Comparison of ENCODE assay signal across 13 mouse cellular contexts in genomic region chr2:93964494-93965160, GRCm38 (mm10). TPM values are rescaled to one million over a fixed set of nuclear protein-coding genes. Genes with fewer than 3 reads are reported as not detected.
DNase-seq lines count a peak whose midpoint lies in the region; ATAC-seq and TF ChIP-seq lines count a peak whose summit lies in the region.
"Had no signal": no experiment of that assay in that cellular context is flagged by ENCODE, and none has a peak within 500 bp of the region (broad histone marks: within the 10 kb centered on the region; RNA-seq: fewer than 3 reads in every experiment).

No protein-coding gene starts in this region.

- no peak overlapping the region for H3K9ac ChIP-seq in neural tube, embryonic 13.5 days

- H3K4me3 ChIP-seq in layer of hippocampus, adult 2 months = no peak overlapping the region
- H3K4me3 ChIP-seq in neural tube, embryonic 13.5 days = no peak overlapping the region

- no peak for TF ChIP-seq CTCF in layer of hippocampus, adult 2 months (conservative IDR thresholded peaks at IDR 0.05)

- no peaks in the 10 kb centered on the region for H3K27me3 ChIP-seq in neural tube, embryonic 13.5 days

- ATAC-seq in frontal cortex, adult (ENCODE audit: low TSS enrichment) = peak; percentile 44; the same call in 1 of the 2 replicates
- peak; percentile 83 for ATAC-seq in neural tube, embryonic 13.5 days (ENCODE audit: low read depth)
- ATAC-seq: intestine, embryonic 16.5 days had no signal

- H3K27ac ChIP-seq in layer of hippocampus, adult 2 months = peak overlapping the region; percentile 91
- peak overlapping the region; percentile 9; the same call in 1 of the 2 replicates for H3K27ac ChIP-seq in neural tube, embryonic 13.5 days (replicated peaks)

- no peak overlapping the region for H3K4me2 ChIP-seq in neural tube, embryonic 13.5 days

- DNase-seq in frontal cortex, postnatal 10 days (ENCODE audit: low spot score in 2 of 2) = no peak
- peak; percentile 45 for DNase-seq in retina, postnatal 1 day
- DNase-seq in retina, embryonic 14.5 days (ENCODE audit: low spot score) = no peak
- DNase-seq in layer of hippocampus, adult 2 months (ENCODE audit: low spot score in 2 of 2) = peak; percentile 64 to 71
- DNase-seq in thymus, postnatal 14 days = no peak
- no peak for DNase-seq in adrenal gland, postnatal 4 days (ENCODE audit: low spot score in 2 of 2)

- no peaks in the 10 kb centered on the region for H3K9me3 ChIP-seq in neural tube, embryonic 13.5 days

- WGBS in neural tube, embryonic 13.5 days = 41% methylated on average over 7 of the region's 7 CpGs

- H3K36me3 ChIP-seq in neural tube, embryonic 13.5 days = no peaks in the 10 kb centered on the region

- peaks cover 14% of the 10 kb centered on the region for H3K4me1 ChIP-seq in neural tube, embryonic 13.5 days (replicated peaks)

RNA-seq across cellular contexts. Expression of gene Gm13889, which starts 7.6 kb away (rescaled TPM):
- 10 to 100 TPM; 50.5 to 51.2 TPM for total RNA-seq in layer of hippocampus, adult 2 months (2021)
- 10.7 and 11.0 TPM in 2 replicates for polyA plus RNA-seq in neural tube, embryonic 13.5 days (2015; fragmentation: Nextera tagmentation; extraction: Ambion mirVana)
- total RNA-seq in adrenal gland, postnatal 4 days (2021) = 10 to 100 TPM; 26.7 to 28.4 TPM

RNA-seq across cellular contexts. Expression of gene Gm27027, which starts 31.5 kb away (rescaled TPM):
- not detected for total RNA-seq in layer of hippocampus, adult 2 months (2021)
- polyA plus RNA-seq in neural tube, embryonic 13.5 days (2015; fragmentation: Nextera tagmentation; extraction: Ambion mirVana) = not detected in 2 replicates
- total RNA-seq in adrenal gland, postnatal 4 days (2021) = not detected
- total RNA-seq: gastrocnemius, postnatal 4 days had no signal
- polyA plus RNA-seq: C2C12; cortical plate, adult 2 months; intestine, embryonic 16.5 days; stomach, embryonic 14.5 days had no signal

RNA-seq across cellular contexts. Expression of gene Alkbh3, which starts 46.0 kb away (rescaled TPM):
- 10 to 100 TPM; 22.7 to 28.1 TPM for total RNA-seq in layer of hippocampus, adult 2 months (2021)
- 43.4 and 43.8 TPM in 2 replicates for polyA plus RNA-seq in neural tube, embryonic 13.5 days (2015; fragmentation: Nextera tagmentation; extraction: Ambion mirVana)
- 10 to 100 TPM; 73.1 to 76.3 TPM for total RNA-seq in adrenal gland, postnatal 4 days (2021)

Comparison
In these comparisons a context has a peak if more than half of its experiments do, and no peak if none do; other contexts are left out.
1. DNase-seq: peak in retina, postnatal 1 day (single experiment) and layer of hippocampus, adult 2 months (2 of 2); none in frontal cortex, postnatal 10 days (0 of 2), retina, embryonic 14.5 days (single experiment), thymus, postnatal 14 days (single experiment) and adrenal gland, postnatal 4 days (0 of 2).